ENCODE assay signal across 9 mouse cellular contexts in genomic region chr12:72854377-72855032, GRCm38 (mm10).
DNase-seq lines count a peak whose midpoint lies in the region; ATAC-seq and TF ChIP-seq lines count a peak whose summit lies in the region.
"Had no signal": no experiment of that assay in that cellular context is flagged by ENCODE, and none has a peak within 500 bp of the region (broad histone marks: within the 10 kb centered on the region; RNA-seq: fewer than 3 reads in every experiment).

No protein-coding gene starts in this region.

- no peak for TF ChIP-seq CTCF in heart, adult 2 months (IDR thresholded peaks at IDR 0.05)

- WGBS in heart, embryonic 16.5 days = 5% methylated on average over 19 of the region's 19 CpGs
- WGBS in heart, adult 2 months = 7% methylated on average over 19 of the region's 19 CpGs
- WGBS in intestine, embryonic 15.5 days = 9% methylated on average over 19 of the region's 19 CpGs

- no peaks in the 10 kb centered on the region for H3K79me2 ChIP-seq in heart, adult 2 months (replicated peaks; ENCODE audit: control insufficient read depth, insufficient read depth, low read length)

- peak overlapping the region; percentile 33 for H3K4me3 ChIP-seq in heart, embryonic 16.5 days (ENCODE audit: low read length)
- no peak overlapping the region for H3K4me3 ChIP-seq in heart, adult 2 months
- H3K4me3 ChIP-seq in intestine, embryonic 15.5 days (replicated peaks) = no peak overlapping the region

- H3K4me2 ChIP-seq in heart, embryonic 16.5 days (ENCODE audit: low read depth, low read length) = peak overlapping the region; percentile 45
- H3K4me2 ChIP-seq in intestine, embryonic 15.5 days (replicated peaks) = peak overlapping the region; percentile 25

- no peak for TF ChIP-seq EP300 in heart, adult 2 months (IDR thresholded peaks at IDR 0.05; ENCODE audit: insufficient read depth, low read depth, low read length)

- peaks cover 46% of the 10 kb centered on the region for H3K27me3 ChIP-seq in heart, embryonic 16.5 days (ENCODE audit: control insufficient read depth, insufficient read depth, low read length)
- H3K27me3 ChIP-seq in heart, adult 2 months (ENCODE audit: control insufficient read depth, insufficient read depth, low read length) = peaks cover 8% of the 10 kb centered on the region
- peaks cover 19% of the 10 kb centered on the region; the same call in 1 of the 2 replicates for H3K27me3 ChIP-seq in intestine, embryonic 15.5 days (replicated peaks)

- H3K27ac ChIP-seq in heart, embryonic 16.5 days (ENCODE audit: low read length) = no peak overlapping the region
- H3K27ac ChIP-seq in heart, adult 2 months = no peak overlapping the region
- H3K27ac ChIP-seq in intestine, embryonic 15.5 days = no peak overlapping the region

- ATAC-seq in heart, embryonic 16.5 days (replicated peaks; ENCODE audit: extremely low read depth, insufficient read depth, low FRiP score) = no peak
- no peak for ATAC-seq in intestine, embryonic 15.5 days

- no peak for TF ChIP-seq POLR2A in heart, adult 2 months (IDR thresholded peaks at IDR 0.05; ENCODE audit: insufficient read depth, low read depth, low read length)

- no peak for DNase-seq in heart, adult 2 months
- DNase-seq in embryo, embryonic 11 days = peak; percentile 80
- DNase-seq in neural tube, embryonic 10.5 days (ENCODE audit: extremely low spot score, low spot score) = peak; percentile 50
- no peak for DNase-seq in layer of hippocampus, adult 9-10 months (ENCODE audit: low spot score)
- DNase-seq in gastrocnemius, adult 18-20 months (ENCODE audit: low spot score) = no peak
- no peak for DNase-seq in frontal cortex, postnatal 25 days (ENCODE audit: low spot score in 2 of 2)
- DNase-seq: layer of hippocampus, adult 9-11 months had no signal

- no peaks in the 10 kb centered on the region for H3K36me3 ChIP-seq in heart, embryonic 16.5 days (ENCODE audit: control insufficient read depth, insufficient read depth)
- H3K36me3 ChIP-seq in heart, adult 2 months (ENCODE audit: control insufficient read depth, insufficient read depth, low read length) = no peaks in the 10 kb centered on the region
- no peaks in the 10 kb centered on the region for H3K36me3 ChIP-seq in intestine, embryonic 15.5 days

- H3K4me1 ChIP-seq in heart, embryonic 16.5 days (ENCODE audit: control insufficient read depth, insufficient read depth, low read length) = peaks cover 3% of the 10 kb centered on the region; the same call in 1 of the 2 replicates
- peaks cover 2% of the 10 kb centered on the region; the same call in 1 of the 2 replicates for H3K4me1 ChIP-seq in heart, adult 2 months (ENCODE audit: control insufficient read depth, insufficient read depth, low read length)
- H3K4me1 ChIP-seq in intestine, embryonic 15.5 days (replicated peaks) = no peaks in the 10 kb centered on the region

- no peaks in the 10 kb centered on the region; the same call in 1 of the 2 replicates for H3K9me3 ChIP-seq in heart, embryonic 16.5 days (replicated peaks; ENCODE audit: control insufficient read depth, low read length)
- no peaks in the 10 kb centered on the region for H3K9me3 ChIP-seq in intestine, embryonic 15.5 days

- intact Hi-C loops in heart, adult 2 months (cut with DNase I) = no loop called here

- no peak overlapping the region for H3K9ac ChIP-seq in heart, embryonic 16.5 days (ENCODE audit: low read length)
- H3K9ac ChIP-seq in heart, adult 2 months (ENCODE audit: low read depth, low read length) = no peak overlapping the region
- no peak overlapping the region for H3K9ac ChIP-seq in intestine, embryonic 15.5 days

Comparison
In these comparisons a context has a peak if more than half of its experiments do, and no peak if none do; other contexts are left out.
1. DNase-seq: peak in embryo, embryonic 11 days (single experiment) and neural tube, embryonic 10.5 days (single experiment); none in heart, adult 2 months (0 of 2), layer of hippocampus, adult 9-10 months (single experiment), gastrocnemius, adult 18-20 months (single experiment) and frontal cortex, postnatal 25 days (0 of 2).